23 mouse cellular contexts compared by ENCODE assay signal in genomic region chr11:116570821-116571220, GRCm38 (mm10). TPM values are rescaled to one million over a fixed set of nuclear protein-coding genes. Genes with fewer than 3 reads are reported as not detected.
DNase-seq lines count a peak whose midpoint lies in the region; ATAC-seq and TF ChIP-seq lines count a peak whose summit lies in the region.
"Had no signal": no experiment of that assay in that cellular context is flagged by ENCODE, and none has a peak within 500 bp of the region (broad histone marks: within the 10 kb centered on the region; RNA-seq: fewer than 3 reads in every experiment).

No protein-coding gene starts in this region.

- H3K36me3 ChIP-seq in erythroblast, embryonic 14.5 days (ENCODE audit: control insufficient read depth) = peaks cover 75% of the 10 kb centered on the region
- peaks cover 67% of the 10 kb centered on the region for H3K36me3 ChIP-seq in megakaryocyte, embryonic 14.5 days (replicated peaks; ENCODE audit: low read length)
- H3K36me3 ChIP-seq: embryonic facial prominence, embryonic 15.5 days; heart, embryonic 15.5 days; hindbrain, embryonic 10.5 days had no signal

- DNase-seq in layer of hippocampus, adult 2 months (ENCODE audit: low spot score in 2 of 2) = peak in 1 of 2 experiments; percentile 51
- no peak for DNase-seq in layer of hippocampus, postnatal 10 days (ENCODE audit: low spot score in 2 of 2)
- no peak for DNase-seq in thymus, postnatal 10 days (ENCODE audit: low spot score in 2 of 2)
- DNase-seq: adrenal gland, postnatal 10 days; cerebellum, adult 18-20 months; cerebellum, adult 9-11 months; cerebellum, postnatal 36 days; gastrocnemius, adult 2 months; gastrocnemius, postnatal 25 days had no signal

- TF ChIP-seq CTCF in layer of hippocampus, adult 2 months (conservative IDR thresholded peaks at IDR 0.05) = no peak

- H3K4me1 ChIP-seq in erythroblast, embryonic 14.5 days (ENCODE audit: control insufficient read depth) = peaks cover 95% of the 10 kb centered on the region
- peaks cover 94% of the 10 kb centered on the region for H3K4me1 ChIP-seq in megakaryocyte, embryonic 14.5 days

- ATAC-seq in erythroblast, adult 5-6 weeks (replicated peaks; ENCODE audit: low FRiP score, poor library complexity, severe bottlenecking) = no peak
- no peak for ATAC-seq in megakaryocyte, adult 5-6 weeks (ENCODE audit: poor library complexity, severe bottlenecking)
- ATAC-seq: forebrain, embryonic 13.5 days had no signal

- peak overlapping the region; percentile 63 for H3K4me3 ChIP-seq in erythroblast, embryonic 14.5 days (replicated peaks)
- no peak overlapping the region for H3K4me3 ChIP-seq in layer of hippocampus, adult 2 months
- peak overlapping the region; percentile 85 for H3K4me3 ChIP-seq in megakaryocyte, embryonic 14.5 days (replicated peaks)
- H3K4me3 ChIP-seq: embryonic facial prominence, embryonic 15.5 days; forebrain, embryonic 13.5 days; gastrocnemius, adult 2 months; heart, embryonic 15.5 days; hindbrain, embryonic 10.5 days had no signal

- H3K27ac ChIP-seq in layer of hippocampus, adult 2 months = 0 out of 2 replicates have a peak overlapping the region, but pooled peaks have one; percentile 43
- H3K27ac ChIP-seq: embryonic facial prominence, embryonic 15.5 days; forebrain, embryonic 13.5 days; heart, embryonic 15.5 days; hindbrain, embryonic 10.5 days; hindbrain, embryonic 14.5 days had no signal

- H3K9me3 ChIP-seq in erythroblast, embryonic 14.5 days (ENCODE audit: control insufficient read depth, low read length) = no peaks in the 10 kb centered on the region
- H3K9me3 ChIP-seq in megakaryocyte, embryonic 14.5 days = no peaks in the 10 kb centered on the region
- H3K9me3 ChIP-seq: embryonic facial prominence, embryonic 15.5 days; forebrain, embryonic 13.5 days; heart, embryonic 15.5 days; hindbrain, embryonic 10.5 days had no signal

- H3K27me3 ChIP-seq in erythroblast, embryonic 14.5 days (ENCODE audit: control insufficient read depth) = no peaks in the 10 kb centered on the region
- peaks cover 15% of the 10 kb centered on the region for H3K27me3 ChIP-seq in megakaryocyte, embryonic 14.5 days (replicated peaks)
- H3K27me3 ChIP-seq: embryonic facial prominence, embryonic 15.5 days; forebrain, embryonic 13.5 days; heart, embryonic 15.5 days had no signal

RNA-seq across cellular contexts. Expression of gene Ube2o, which starts 10.4 kb away (rescaled TPM):
- 71.6 and 80.5 TPM in 2 replicates for polyA plus RNA-seq in erythroblast, embryonic 14.5 days (2012)
- total RNA-seq in erythroblast, adult 5-6 weeks (2015; ENCODE audit: low replicate concordance) = 473 and 508 TPM in 2 replicates
- 800 and 935 TPM in 2 replicates for total RNA-seq in erythroblast, adult 5-6 weeks (2017; ENCODE audit: low replicate concordance)
- total RNA-seq in layer of hippocampus, adult 2 months (2021) = 100 to 1,000 TPM in 1 of 2 experiments, 10 to 100 TPM in 1; 93.7 to 101 TPM
- 100 to 1,000 TPM; 115 to 118 TPM for total RNA-seq in layer of hippocampus, postnatal 10 days (2021)
- 67.5 and 115 TPM in 2 replicates for polyA plus RNA-seq in megakaryocyte, embryonic 14.5 days (2012; ENCODE audit: insufficient read depth, low replicate concordance)
- total RNA-seq in megakaryocyte, adult 5-6 weeks (2015) = 2.9 and 6.6 TPM in 2 replicates
- total RNA-seq in megakaryocyte, adult 5-6 weeks (2017) = 4.8 and 7.7 TPM in 2 replicates

RNA-seq across cellular contexts. Expression of gene Aanat, which starts 15.4 kb away (rescaled TPM):
- not detected in 2 replicates for polyA plus RNA-seq in erythroblast, embryonic 14.5 days (2012)
- not detected in 2 replicates for total RNA-seq in erythroblast, adult 5-6 weeks (2015; ENCODE audit: low replicate concordance)
- not detected in 2 replicates for total RNA-seq in erythroblast, adult 5-6 weeks (2017; ENCODE audit: low replicate concordance)
- total RNA-seq in layer of hippocampus, adult 2 months (2021) = 1 to 10 TPM in 1 of 2 experiments, under 1 TPM in 1; 0.27 to 1.2 TPM
- total RNA-seq in layer of hippocampus, postnatal 10 days (2021) = under 1 TPM in 1 of 2 experiments, not detected in 1; 0.34 TPM
- 0.21 and 2.2 TPM in 2 replicates for polyA plus RNA-seq in megakaryocyte, embryonic 14.5 days (2012; ENCODE audit: insufficient read depth, low replicate concordance)
- total RNA-seq in megakaryocyte, adult 5-6 weeks (2015) = not detected in 2 replicates
- total RNA-seq in megakaryocyte, adult 5-6 weeks (2017) = not detected in 2 replicates
- total RNA-seq: adrenal gland, postnatal 10 days; adrenal gland, postnatal 4 days; gastrocnemius, adult 2 months; gastrocnemius, postnatal 25 days; granulocyte monocyte progenitor cell, adult 5-6 weeks; heart, postnatal 25 days; MEL had no signal
- polyA plus RNA-seq: C2C12; embryonic facial prominence, embryonic 15.5 days; heart, embryonic 15.5 days; hindbrain, embryonic 10.5 days had no signal

RNA-seq across cellular contexts. Expression of gene Sphk1, which starts 40.1 kb away (rescaled TPM):
- 13.6 and 14.3 TPM in 2 replicates for polyA plus RNA-seq in erythroblast, embryonic 14.5 days (2012)
- total RNA-seq in erythroblast, adult 5-6 weeks (2015; ENCODE audit: low replicate concordance) = 14.2 and 15.9 TPM in 2 replicates
- total RNA-seq in erythroblast, adult 5-6 weeks (2017; ENCODE audit: low replicate concordance) = 45.3 and 46.3 TPM in 2 replicates
- total RNA-seq in layer of hippocampus, adult 2 months (2021) = 1 to 10 TPM; 1.6 to 1.9 TPM
- total RNA-seq in layer of hippocampus, postnatal 10 days (2021) = 1 to 10 TPM; 1.7 to 2.1 TPM
- 0.10 and 3.5 TPM in 2 replicates for polyA plus RNA-seq in megakaryocyte, embryonic 14.5 days (2012; ENCODE audit: insufficient read depth, low replicate concordance)
- 0.60 and 2.2 TPM in 2 replicates for total RNA-seq in megakaryocyte, adult 5-6 weeks (2015)
- 1.7 and 2.1 TPM in 2 replicates for total RNA-seq in megakaryocyte, adult 5-6 weeks (2017)
- total RNA-seq: granulocyte monocyte progenitor cell, adult 5-6 weeks had no signal

RNA-seq across cellular contexts. Expression of gene Rhbdf2, which starts 56.0 kb away (rescaled TPM):
- 1.6 and 1.8 TPM in 2 replicates for polyA plus RNA-seq in erythroblast, embryonic 14.5 days (2012)
- total RNA-seq in erythroblast, adult 5-6 weeks (2015; ENCODE audit: low replicate concordance) = 2.3 and 5.0 TPM in 2 replicates
- total RNA-seq in erythroblast, adult 5-6 weeks (2017; ENCODE audit: low replicate concordance) = 2.8 and 3.2 TPM in 2 replicates
- total RNA-seq in layer of hippocampus, adult 2 months (2021) = 1 to 10 TPM; 1.4 to 1.6 TPM
- 1 to 10 TPM in 1 of 2 experiments, under 1 TPM in 1; 0.94 to 1.5 TPM for total RNA-seq in layer of hippocampus, postnatal 10 days (2021)
- 22.9 and 66.2 TPM in 2 replicates for polyA plus RNA-seq in megakaryocyte, embryonic 14.5 days (2012; ENCODE audit: insufficient read depth, low replicate concordance)
- total RNA-seq in megakaryocyte, adult 5-6 weeks (2015) = 20.9 and 21.8 TPM in 2 replicates
- total RNA-seq in megakaryocyte, adult 5-6 weeks (2017) = 16.2 TPM in 2 replicates

Comparison
In these comparisons a context has a peak if more than half of its experiments do, and no peak if none do; other contexts are left out.
1. RNA of gene Ube2o, which starts 10.4 kb away (total RNA-seq): 473 to 935 TPM in erythroblast, adult 5-6 weeks, 115 to 118 TPM in layer of hippocampus, postnatal 10 days and 93.7 to 101 TPM in layer of hippocampus, adult 2 months; 2.9 to 7.7 TPM in megakaryocyte, adult 5-6 weeks; every median in the first group is over 10 times any median in the second.
2. RNA of gene Sphk1, which starts 40.1 kb away (total RNA-seq): 14.2 to 46.3 TPM in erythroblast, adult 5-6 weeks; 1.7 to 2.1 TPM in layer of hippocampus, postnatal 10 days, 1.6 to 1.9 TPM in layer of hippocampus, adult 2 months and 0.60 to 2.2 TPM in megakaryocyte, adult 5-6 weeks; every median in the first group is over 4 times any median in the second.